Mouse (Mus musculus): ENCODE measurements at regions not wholly inside any gene's neighbourhood (a gene's known extent, or its start where the extent isn't known, plus 50 kb on each side); places are given as distances from the start of the nearest gene placed in this dataset.

DNA sequence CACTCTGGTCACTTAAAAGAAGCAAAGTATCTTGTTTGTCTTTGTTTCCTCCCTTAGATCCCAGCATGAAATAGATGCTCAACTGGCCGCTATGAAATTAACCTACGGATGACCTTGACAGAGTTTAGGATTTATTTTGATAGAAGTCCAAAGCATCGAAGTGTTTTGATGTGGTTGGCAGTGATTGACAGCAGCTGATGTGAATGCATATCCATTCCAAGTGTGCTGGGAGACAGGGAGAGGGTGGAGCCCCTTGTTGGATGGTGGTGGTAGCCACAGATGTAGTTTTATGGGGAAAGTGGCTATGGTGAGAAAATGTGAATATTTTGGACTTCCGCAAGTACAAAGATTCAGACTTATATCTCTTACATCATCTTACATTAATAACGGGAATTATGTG is 197.8 kb upstream of the Irx3 start:
- ATAC-seq = no peak
- no peaks in the 10 kb centered on the region for H3K27me3 ChIP-seq (replicated peaks)
- no peak overlapping the region for H3K9ac ChIP-seq

GRCm38 (mm10) chr8:91999189-91999588 is 197.3 kb upstream of the Irx3 start:
- Histone ChIP-seq H3K9me3 (no peaks in the 10 kb centered on the region), H3K27ac (no peak overlapping the region), H3K27me3 (replicated peaks) (no peaks in the 10 kb centered on the region), H3K4me2 (replicated peaks) (no peak overlapping the region), H3K4me3 (replicated peaks) (no peak overlapping the region), H3K4me1 (replicated peaks) (no peaks in the 10 kb centered on the region), H3K36me3 (no peaks in the 10 kb centered on the region), H3K9ac (no peak overlapping the region)
- ATAC-seq = no peak
- 86% methylated on average over 2 of the region's 2 CpGs for whole genome bisulfite sequencing

More for the DNA sequence above, 197.8 kb upstream of the Irx3 start:
- H3K36me3 ChIP-seq = no peaks in the 10 kb centered on the region
- H3K4me1 ChIP-seq (replicated peaks) = no peaks in the 10 kb centered on the region
- WGBS = 84% methylated on average over 5 of the region's 5 CpGs
- no peak overlapping the region for H3K4me2 ChIP-seq (replicated peaks)
- H3K9me3 ChIP-seq = no peaks in the 10 kb centered on the region
- no peak overlapping the region for H3K27ac ChIP-seq
- H3K4me3 ChIP-seq (replicated peaks) = no peak overlapping the region

- no peaks in the 10 kb centered on the region for H3K9me3 ChIP-seq
- H3K4me2 ChIP-seq (replicated peaks) = no peak overlapping the region
- no peak overlapping the region for H3K4me3 ChIP-seq (replicated peaks)
- H3K27ac ChIP-seq = no peak overlapping the region
- H3K9ac ChIP-seq = no peak overlapping the region
- H3K36me3 ChIP-seq = no peaks in the 10 kb centered on the region
- no peaks in the 10 kb centered on the region for H3K27me3 ChIP-seq (replicated peaks)
- 0 out of 2 replicates have a peak, but pooled peaks cover 3% of the 10 kb centered on the region for H3K4me1 ChIP-seq (replicated peaks)
- ATAC-seq = no peak
These were observed 196.0 kb upstream of the Irx3 start for GRCm38 (mm10) chr8:91997892-91998189.

GRCm38 (mm10) chr8:91997023-91997891 is 195.4 kb upstream of the Irx3 start:
- H3K9ac ChIP-seq = no peak overlapping the region
- H3K9me3 ChIP-seq = no peaks in the 10 kb centered on the region
- H3K27ac ChIP-seq = no peak overlapping the region
- WGBS = 59% methylated on average over 26 of the region's 26 CpGs
- H3K36me3 ChIP-seq = no peaks in the 10 kb centered on the region
- peaks cover 3% of the 10 kb centered on the region; the same call in 1 of the 2 replicates for H3K27me3 ChIP-seq (replicated peaks)
- no peak for ATAC-seq
- H3K4me1 ChIP-seq (replicated peaks) = 0 out of 2 replicates have a peak, but pooled peaks cover 3% of the 10 kb centered on the region
- no peak overlapping the region for H3K4me3 ChIP-seq (replicated peaks)
- H3K4me2 ChIP-seq (replicated peaks) = no peak overlapping the region

DNA sequence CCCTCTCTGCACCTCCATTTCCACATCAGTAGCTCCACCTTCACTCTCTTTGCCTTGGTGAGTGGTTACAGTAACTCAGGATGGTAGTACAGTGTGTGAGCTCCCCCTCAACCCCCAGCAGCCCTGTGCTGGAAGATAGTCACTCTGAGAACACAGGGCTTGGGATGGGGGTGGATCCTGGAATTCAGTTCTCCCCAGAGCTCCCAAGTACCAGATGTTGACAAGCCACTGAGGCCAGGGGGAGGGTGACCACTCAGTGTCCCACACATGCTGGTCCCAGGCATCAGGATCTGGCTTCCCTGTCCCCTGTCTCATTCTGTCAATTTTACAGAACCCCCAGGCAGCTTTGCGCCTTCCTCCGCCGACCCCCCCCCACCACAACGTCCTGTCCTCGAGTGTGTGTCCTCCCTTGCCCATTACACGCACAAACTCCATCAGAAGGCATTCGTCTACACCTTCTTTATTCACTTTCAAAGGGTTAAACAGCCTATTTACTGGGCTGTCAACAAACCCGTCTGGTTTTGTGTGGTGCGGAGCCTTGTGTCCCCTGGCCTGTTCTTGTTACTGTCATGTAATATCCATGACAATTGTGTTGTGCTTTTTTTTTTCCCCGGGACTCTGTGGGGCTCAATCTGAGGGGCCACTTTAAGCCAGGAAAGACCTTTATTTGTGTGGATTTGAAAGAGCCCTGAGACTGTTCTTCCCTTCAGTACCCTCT is 194.6 kb upstream of the Irx3 start:
- Histone ChIP-seq H3K9ac (no peak overlapping the region), H3K36me3 (no peaks in the 10 kb centered on the region), H3K27ac (no peak overlapping the region), H3K4me1 (replicated peaks) (0 out of 2 replicates have a peak, but pooled peaks cover 3% of the 10 kb centered on the region), H3K4me2 (replicated peaks) (no peak overlapping the region), H3K4me3 (replicated peaks) (no peak overlapping the region), H3K9me3 (no peaks in the 10 kb centered on the region), H3K27me3 (replicated peaks) (peaks cover 4% of the 10 kb centered on the region; the same call in 1 of the 2 replicates)
- ATAC-seq = no peak
- WGBS = 57% methylated on average over 10 of the region's 10 CpGs

DNA sequence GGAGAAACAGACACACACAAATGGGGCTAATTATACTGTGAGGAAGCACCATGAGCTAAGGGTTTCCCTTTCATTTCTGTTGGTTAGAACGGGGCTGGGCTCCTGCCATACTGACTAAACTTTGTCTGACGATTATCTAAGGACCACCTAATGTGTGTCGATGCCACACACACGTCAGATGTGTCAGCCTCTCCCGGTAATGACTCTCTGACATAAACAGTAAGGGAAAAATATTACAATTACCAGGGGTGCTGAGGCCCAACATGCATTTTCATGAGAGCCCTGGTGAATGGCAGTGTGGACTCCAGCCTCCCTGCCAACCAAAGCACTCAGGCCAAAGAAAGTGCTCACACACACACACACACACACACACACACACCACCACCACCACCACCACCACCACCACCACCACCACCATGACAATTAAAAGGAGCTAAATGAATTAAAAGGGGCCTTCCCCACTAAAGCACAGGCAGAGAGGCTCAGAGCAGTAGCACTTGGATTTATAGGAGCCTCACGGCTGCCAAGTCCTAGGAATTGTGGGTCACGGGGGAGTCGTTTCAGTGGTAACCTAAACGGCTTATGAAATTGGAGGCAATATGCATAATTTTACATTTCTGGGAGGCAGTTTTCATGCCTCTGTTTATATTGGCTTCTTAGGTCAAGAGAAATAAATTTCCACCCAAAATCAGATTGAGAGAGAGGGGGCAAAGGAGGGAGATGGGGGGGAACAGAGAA is 193.7 kb upstream of the Irx3 start:
- no peaks in the 10 kb centered on the region for H3K9me3 ChIP-seq
- H3K4me3 ChIP-seq (replicated peaks) = no peak overlapping the region
- no peak overlapping the region for H3K4me2 ChIP-seq (replicated peaks)
- no peaks in the 10 kb centered on the region for H3K36me3 ChIP-seq
- no peak overlapping the region for H3K27ac ChIP-seq
- no peak overlapping the region for H3K9ac ChIP-seq
- 49% methylated on average over 9 of the region's 9 CpGs for WGBS
- no peak for ATAC-seq
- peaks cover 4% of the 10 kb centered on the region; the same call in 1 of the 2 replicates for H3K27me3 ChIP-seq (replicated peaks)
- 0 out of 2 replicates have a peak, but pooled peaks cover 3% of the 10 kb centered on the region for H3K4me1 ChIP-seq (replicated peaks)

GRCm38 (mm10) chr8:91991542-91992452 is 189.9 kb upstream of the Irx3 start:
- H3K27me3 ChIP-seq (replicated peaks) = peaks cover 4% of the 10 kb centered on the region; the same call in 1 of the 2 replicates
- H3K9me3 ChIP-seq = no peaks in the 10 kb centered on the region
- H3K9ac ChIP-seq = no peak overlapping the region
- no peak overlapping the region for H3K4me3 ChIP-seq (replicated peaks)
- no peak for ATAC-seq
- no peak overlapping the region for H3K27ac ChIP-seq
- H3K4me2 ChIP-seq (replicated peaks) = peak overlapping the region; percentile 36; the same call in 1 of the 2 replicates
- no peaks in the 10 kb centered on the region for H3K36me3 ChIP-seq
- WGBS = 49% methylated on average over 25 of the region's 25 CpGs
- H3K4me1 ChIP-seq (replicated peaks) = 0 out of 2 replicates have a peak, but pooled peaks cover 3% of the 10 kb centered on the region

DNA sequence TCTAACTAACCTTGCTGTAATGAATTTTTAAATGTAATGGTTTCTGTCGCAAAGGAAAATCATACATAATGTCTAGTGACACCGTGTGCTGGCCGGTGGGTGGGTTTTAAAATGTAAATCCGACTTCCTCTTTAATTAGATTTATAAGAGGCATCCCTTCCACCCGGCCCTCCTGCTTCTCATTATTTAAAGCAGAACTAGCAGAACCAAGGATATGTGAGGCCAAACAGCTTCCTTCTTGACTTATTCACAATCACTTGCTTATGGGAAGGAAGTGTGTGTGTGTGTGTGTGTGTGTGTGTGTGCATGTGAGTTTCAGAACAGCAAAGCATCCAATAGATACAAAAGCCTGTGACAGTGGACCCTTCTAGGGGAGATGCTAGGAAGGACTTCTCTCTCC is 189.1 kb upstream of the Irx3 start:
- Histone ChIP-seq H3K27ac (no peak overlapping the region), H3K27me3 (replicated peaks) (peaks cover 4% of the 10 kb centered on the region; the same call in 1 of the 2 replicates), H3K4me1 (replicated peaks) (0 out of 2 replicates have a peak, but pooled peaks cover 3% of the 10 kb centered on the region), H3K4me3 (replicated peaks) (no peak overlapping the region), H3K36me3 (no peaks in the 10 kb centered on the region), H3K9me3 (no peaks in the 10 kb centered on the region), H3K9ac (no peak overlapping the region), H3K4me2 (replicated peaks) (no peak overlapping the region)
- ATAC-seq = no peak
- 43% methylated on average over 5 of the region's 5 CpGs for WGBS

- no peaks in the 10 kb centered on the region for H3K9me3 ChIP-seq
- H3K27ac ChIP-seq = no peak overlapping the region
- H3K4me3 ChIP-seq (replicated peaks) = no peak overlapping the region
- no peaks in the 10 kb centered on the region for H3K36me3 ChIP-seq
- no peak for ATAC-seq
- H3K4me1 ChIP-seq (replicated peaks) = 0 out of 2 replicates have a peak, but pooled peaks cover 3% of the 10 kb centered on the region
- no peak overlapping the region for H3K4me2 ChIP-seq (replicated peaks)
- no peak overlapping the region for H3K9ac ChIP-seq
- WGBS = 72% methylated on average over 3 of the region's 3 CpGs
- H3K27me3 ChIP-seq (replicated peaks) = peaks cover 4% of the 10 kb centered on the region; the same call in 1 of the 2 replicates
These were observed 188.2 kb upstream of the Irx3 start for GRCm38 (mm10) chr8:91990048-91990447.

DNA sequence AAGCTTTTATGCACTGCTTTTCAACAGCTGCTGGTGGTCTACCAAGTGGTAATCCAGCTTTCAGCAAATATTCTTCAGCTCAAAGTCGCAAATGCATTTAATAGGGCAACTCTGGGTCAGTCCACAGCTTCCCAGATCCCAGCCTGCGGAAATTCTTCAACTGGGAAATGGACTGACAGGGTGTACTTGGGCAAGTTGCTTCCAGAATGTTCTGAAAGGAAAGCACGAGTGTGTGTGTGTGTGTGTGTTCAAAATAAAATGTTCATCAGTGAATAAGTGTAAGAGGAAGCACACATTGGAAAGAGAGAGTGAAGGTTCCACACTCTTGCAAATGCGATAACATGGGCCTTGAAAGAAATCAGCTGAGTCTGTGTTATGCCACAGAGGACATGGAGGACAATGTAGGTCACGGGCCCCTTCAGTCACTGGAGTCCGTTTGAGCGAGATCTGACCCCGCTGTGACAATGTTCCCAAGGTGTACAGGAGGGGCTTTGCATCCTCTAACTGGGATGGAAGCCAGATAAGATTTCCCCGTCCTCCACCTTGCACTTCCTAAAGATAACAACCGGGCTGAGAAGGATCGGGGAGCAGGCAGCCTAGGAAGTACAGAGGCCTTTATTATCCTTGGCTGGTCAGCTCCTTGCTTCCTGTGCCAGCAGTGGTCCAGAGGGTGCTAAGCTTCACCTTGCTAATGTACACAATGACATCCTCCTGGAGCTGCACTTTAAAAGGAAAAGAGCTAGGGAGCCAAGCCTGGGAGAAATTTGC is 187.2 kb upstream of the Irx3 start:
- WGBS = 56% methylated on average over 11 of the region's 11 CpGs
- H3K4me2 ChIP-seq (replicated peaks) = no peak overlapping the region
- 0 out of 2 replicates have a peak, but pooled peaks cover 3% of the 10 kb centered on the region for H3K4me1 ChIP-seq (replicated peaks)
- no peak for ATAC-seq
- H3K27ac ChIP-seq = no peak overlapping the region
- no peaks in the 10 kb centered on the region for H3K36me3 ChIP-seq
- H3K4me3 ChIP-seq (replicated peaks) = no peak overlapping the region
- H3K9ac ChIP-seq = no peak overlapping the region
- peaks cover 4% of the 10 kb centered on the region; the same call in 1 of the 2 replicates for H3K27me3 ChIP-seq (replicated peaks)
- no peaks in the 10 kb centered on the region for H3K9me3 ChIP-seq

DNA sequence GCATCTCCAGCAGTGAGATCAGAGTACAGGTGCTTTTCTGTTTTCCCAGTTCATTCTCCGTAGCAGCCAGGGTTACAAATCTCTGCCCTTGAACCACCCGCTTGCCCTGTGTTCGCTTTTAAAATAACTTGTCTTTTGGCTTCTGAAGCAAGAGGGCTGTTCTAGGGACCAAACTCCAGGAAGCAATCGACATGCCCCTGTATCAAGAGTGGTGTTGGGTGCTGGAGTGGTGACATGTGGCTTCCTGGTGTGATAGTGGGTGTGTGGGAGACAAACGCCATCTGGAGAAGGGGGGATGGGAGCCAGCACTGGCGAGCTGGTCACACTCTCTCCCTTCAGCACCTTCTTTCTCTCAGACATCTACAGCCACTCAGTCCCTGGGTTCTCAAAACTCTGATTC is 186.0 kb upstream of the Irx3 start:
- Histone ChIP-seq H3K9ac (no peak overlapping the region), H3K4me2 (replicated peaks) (no peak overlapping the region), H3K36me3 (no peaks in the 10 kb centered on the region), H3K27me3 (replicated peaks) (peaks cover 4% of the 10 kb centered on the region; the same call in 1 of the 2 replicates), H3K4me3 (replicated peaks) (no peak overlapping the region), H3K4me1 (replicated peaks) (no peaks in the 10 kb centered on the region), H3K9me3 (no peaks in the 10 kb centered on the region), H3K27ac (no peak overlapping the region)
- ATAC-seq = no peak
- 59% methylated on average over 6 of the region's 6 CpGs for WGBS
